Mouse (Mus musculus): ENCODE data around the gene St3gal2. TPM values are rescaled to one million over a fixed set of nuclear protein-coding genes. Genes with fewer than 3 reads are reported as not detected.
"Not testable (repeated sequence)": the region's sequence is repeated elsewhere in the genome, so short reads cannot be mapped to it uniquely, and the experiment has no call there.

The St3gal2 gene
- polyA plus RNA-seq, 1 experiment from 2014 or later: 17.1 TPM

DNA sequence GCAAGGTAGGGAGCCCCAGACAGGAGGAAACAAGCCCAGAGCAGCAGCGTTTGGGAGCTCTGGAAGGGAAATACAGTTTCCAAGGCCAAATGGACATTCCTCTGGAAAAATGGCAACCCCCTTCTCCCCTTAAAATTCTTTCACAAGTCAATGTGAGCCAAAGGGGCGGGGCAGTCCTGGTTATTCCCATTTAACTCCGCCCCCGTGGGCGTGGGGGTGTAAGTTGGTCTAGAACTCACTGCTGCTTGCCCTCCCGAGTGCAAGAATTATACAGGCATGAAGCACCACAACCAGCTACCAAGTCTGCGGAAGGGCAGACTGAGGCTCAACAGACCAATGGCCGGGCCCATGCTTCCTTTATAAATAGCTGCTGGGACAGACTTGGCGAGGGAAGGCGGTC, 24.9 kb upstream of the St3gal2 start:
- Histone ChIP-seq H3K9me3 (replicated peaks) (no peaks in the 10 kb centered on the region), H3K36me3 (ENCODE audit: poor library complexity, severe bottlenecking) (peaks cover 36% of the 10 kb centered on the region), H3K4me3 (no peak overlapping the region), H3K27me3 (no peaks in the 10 kb centered on the region), H3K4me1 (no peaks in the 10 kb centered on the region), H3K9ac (no peak overlapping the region), H3K4me2 (no peak overlapping the region), H3K27ac (no peak overlapping the region)
- WGBS: 87% methylated on average over 10 of the region's 10 CpGs
- no peak for ATAC-seq

DNA sequence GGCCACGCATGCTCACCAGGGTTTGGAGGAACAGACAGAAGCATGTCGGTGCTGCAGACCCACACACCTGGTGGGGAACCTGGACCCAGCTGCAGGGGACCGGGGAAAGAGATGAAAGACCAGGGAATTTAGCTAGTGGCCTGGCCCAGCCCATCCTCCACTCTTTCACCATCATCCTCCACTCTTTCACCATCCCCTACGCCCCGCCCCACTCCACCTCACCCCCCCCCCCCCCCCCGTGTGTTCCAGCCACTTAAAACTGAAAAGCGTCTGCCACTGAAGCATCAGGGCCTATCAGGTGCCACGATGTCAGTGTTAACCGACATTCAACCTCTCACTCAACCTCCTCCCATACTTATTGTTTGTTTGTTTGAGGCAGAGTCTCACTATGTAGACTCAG, 24.5 kb upstream of the St3gal2 start:
- H3K4me2 ChIP-seq: no peak overlapping the region
- no peak overlapping the region for H3K9ac ChIP-seq
- no peak overlapping the region for H3K4me3 ChIP-seq
- no peaks in the 10 kb centered on the region for H3K27me3 ChIP-seq
- 93% methylated on average over 8 of the region's 9 CpGs for WGBS
- H3K27ac ChIP-seq: no peak overlapping the region
- H3K9me3 ChIP-seq (replicated peaks): no peaks in the 10 kb centered on the region
- ATAC-seq: no peak
- peaks cover 33% of the 10 kb centered on the region for H3K36me3 ChIP-seq (ENCODE audit: poor library complexity, severe bottlenecking)
- H3K4me1 ChIP-seq: no peaks in the 10 kb centered on the region

GRCm38 (mm10) chr8:110895812-110896211, 23.9 kb upstream of the St3gal2 start:
- H3K9me3 ChIP-seq (replicated peaks): no peaks in the 10 kb centered on the region
- WGBS: 95% methylated on average over 13 of the region's 13 CpGs
- ATAC-seq: no peak
- H3K4me2 ChIP-seq: no peak overlapping the region
- no peaks in the 10 kb centered on the region for H3K27me3 ChIP-seq
- H3K4me3 ChIP-seq: no peak overlapping the region
- H3K4me1 ChIP-seq: no peaks in the 10 kb centered on the region
- H3K36me3 ChIP-seq (ENCODE audit: poor library complexity, severe bottlenecking): peaks cover 33% of the 10 kb centered on the region
- H3K9ac ChIP-seq: no peak overlapping the region
- no peak overlapping the region for H3K27ac ChIP-seq

- Histone ChIP-seq H3K27ac (no peak overlapping the region), H3K4me1 (peaks cover 8% of the 10 kb centered on the region), H3K9ac (no peak overlapping the region), H3K36me3 (ENCODE audit: poor library complexity, severe bottlenecking) (peaks cover 33% of the 10 kb centered on the region), H3K4me2 (no peak overlapping the region), H3K4me3 (no peak overlapping the region), H3K9me3 (replicated peaks) (no peaks in the 10 kb centered on the region), H3K27me3 (no peaks in the 10 kb centered on the region)
- 88% methylated on average over 6 of the region's 6 CpGs for WGBS
- no peak for ATAC-seq
These were observed 22.2 kb upstream of the St3gal2 start for GRCm38 (mm10) chr8:110897495-110897894.

GRCm38 (mm10) chr8:110901056-110901455, 18.7 kb upstream of the St3gal2 start:
- no peak overlapping the region for H3K9ac ChIP-seq
- 83% methylated on average over 3 of the region's 3 CpGs for WGBS
- no peak overlapping the region for H3K4me3 ChIP-seq
- no peak for ATAC-seq
- no peak overlapping the region for H3K27ac ChIP-seq
- no peaks in the 10 kb centered on the region for H3K27me3 ChIP-seq
- H3K9me3 ChIP-seq (replicated peaks): no peaks in the 10 kb centered on the region
- no peak overlapping the region for H3K4me2 ChIP-seq
- peaks cover 15% of the 10 kb centered on the region for H3K36me3 ChIP-seq (ENCODE audit: poor library complexity, severe bottlenecking)
- peaks cover 8% of the 10 kb centered on the region for H3K4me1 ChIP-seq

- no peaks in the 10 kb centered on the region for H3K27me3 ChIP-seq
- H3K9me3 ChIP-seq (replicated peaks): no peaks in the 10 kb centered on the region
- H3K4me1 ChIP-seq: peaks cover 8% of the 10 kb centered on the region
- no peak within 1 kb of the TSS for H3K27ac ChIP-seq
- peak within 1 kb of the TSS; percentile 69 for H3K4me2 ChIP-seq
- H3K36me3 ChIP-seq (ENCODE audit: poor library complexity, severe bottlenecking): peaks cover 15% of the 10 kb centered on the region
- peak within 1 kb of the TSS; percentile 72 for H3K4me3 ChIP-seq
- 3% methylated on average over 30 of the region's 30 CpGs for WGBS
- peak; percentile 96 for ATAC-seq
- H3K9ac ChIP-seq: peak within 1 kb of the TSS; percentile 77
These were observed 17.7 kb upstream of the St3gal2 start, which contains the start of gene Fuk for GRCm38 (mm10) chr8:110901839-110902578. Fuk (minus strand) TSS chr8:110902488.

DNA sequence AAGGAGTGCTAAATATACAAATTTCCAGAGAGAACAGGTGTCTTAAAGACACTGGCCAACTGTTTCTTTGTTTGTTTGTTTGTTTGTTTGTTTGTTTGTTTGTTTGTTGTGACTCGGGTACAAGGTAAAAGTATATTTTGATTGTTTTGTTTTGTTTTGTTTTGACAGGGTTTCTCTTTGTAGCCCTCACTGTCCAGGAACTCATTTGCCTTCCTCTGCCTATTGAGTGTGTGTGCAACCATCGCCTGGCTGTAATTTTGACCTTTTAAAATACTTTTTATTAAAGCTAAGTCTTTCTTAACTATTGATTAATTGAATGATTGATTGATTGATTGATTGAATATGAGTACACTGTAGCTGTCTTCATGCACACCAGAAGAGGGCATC, 17.1 kb upstream of the St3gal2 start:
- no peaks in the 10 kb centered on the region for H3K27me3 ChIP-seq
- 56% methylated on average over 2 of the region's 2 CpGs for WGBS
- H3K36me3 ChIP-seq (ENCODE audit: poor library complexity, severe bottlenecking): peaks cover 12% of the 10 kb centered on the region
- H3K4me3 ChIP-seq: peak overlapping the region; percentile 72
- H3K9me3 ChIP-seq (replicated peaks): no peaks in the 10 kb centered on the region
- H3K9ac ChIP-seq: no peak overlapping the region
- no peak overlapping the region for H3K27ac ChIP-seq
- H3K4me1 ChIP-seq: peaks cover 8% of the 10 kb centered on the region
- peak; percentile 41; the same call in 1 of the 2 replicates for ATAC-seq
- H3K4me2 ChIP-seq: peak overlapping the region; percentile 69

DNA sequence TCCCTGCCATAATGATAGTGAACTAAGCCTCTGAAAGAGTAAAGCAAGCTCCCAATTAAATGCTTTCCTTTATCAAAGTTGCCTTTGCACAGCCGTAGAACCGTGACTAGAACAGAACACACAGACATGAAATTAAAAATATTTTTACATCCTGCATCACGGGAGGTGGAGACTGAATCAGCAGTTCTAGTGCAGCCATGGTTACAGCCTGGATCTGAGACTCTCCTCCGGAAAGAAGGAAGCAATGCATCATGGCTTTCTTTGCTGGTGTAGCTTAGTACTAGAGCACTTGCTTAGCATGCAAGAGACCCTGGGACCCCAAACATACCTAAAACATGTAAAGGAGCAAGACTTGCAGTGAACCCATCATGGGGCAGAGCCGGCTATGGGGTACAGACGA, 14.3 kb upstream of the St3gal2 start:
- ATAC-seq: no peak
- Histone ChIP-seq H3K9me3 (replicated peaks) (no peaks in the 10 kb centered on the region), H3K4me1 (peaks cover 8% of the 10 kb centered on the region), H3K27me3 (no peaks in the 10 kb centered on the region), H3K36me3 (ENCODE audit: poor library complexity, severe bottlenecking) (no peaks in the 10 kb centered on the region), H3K27ac (no peak overlapping the region), H3K9ac (no peak overlapping the region), H3K4me2 (no peak overlapping the region), H3K4me3 (no peak overlapping the region)
- WGBS: 88% methylated on average over 6 of the region's 6 CpGs

DNA sequence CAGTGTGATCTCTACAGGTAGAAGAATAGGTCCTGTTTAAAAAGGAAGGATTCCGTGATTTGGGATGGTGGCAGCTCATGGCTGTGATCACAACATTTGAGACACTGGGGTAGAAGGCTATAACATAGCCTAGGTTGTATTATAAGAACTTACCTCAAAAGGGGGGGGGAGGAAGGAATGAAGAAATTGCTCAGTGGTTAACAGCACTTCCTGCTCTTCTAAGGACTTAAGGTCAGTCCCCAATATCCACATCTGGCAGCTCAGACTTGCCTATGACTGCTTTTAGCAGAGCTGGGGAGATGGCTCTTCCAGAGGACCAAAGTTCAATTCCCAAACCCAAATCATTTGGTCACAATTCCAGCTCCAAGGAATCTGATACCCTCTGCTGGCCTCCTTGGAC, 13.0 kb upstream of the St3gal2 start:
- H3K9me3 ChIP-seq (replicated peaks): no peaks in the 10 kb centered on the region
- H3K4me3 ChIP-seq: no peak overlapping the region
- H3K4me1 ChIP-seq: peaks cover under 1% of the 10 kb centered on the region
- ATAC-seq: no peak
- no peak overlapping the region for H3K4me2 ChIP-seq
- no peak overlapping the region for H3K9ac ChIP-seq
- H3K36me3 ChIP-seq (ENCODE audit: poor library complexity, severe bottlenecking): no peaks in the 10 kb centered on the region
- no peak overlapping the region for H3K27ac ChIP-seq
- WGBS: 91% methylated on average over 1 of the region's 1 CpGs
- no peaks in the 10 kb centered on the region for H3K27me3 ChIP-seq

GRCm38 (mm10) chr8:110909850-110910249, 9.9 kb upstream of the St3gal2 start:
- not testable (repeated sequence) for H3K4me3 ChIP-seq; H3K36me3 ChIP-seq (ENCODE audit: poor library complexity, severe bottlenecking); H3K9ac ChIP-seq; H3K4me1 ChIP-seq; ATAC-seq; H3K27ac ChIP-seq; H3K4me2 ChIP-seq; H3K27me3 ChIP-seq; H3K9me3 ChIP-seq (replicated peaks)

DNA sequence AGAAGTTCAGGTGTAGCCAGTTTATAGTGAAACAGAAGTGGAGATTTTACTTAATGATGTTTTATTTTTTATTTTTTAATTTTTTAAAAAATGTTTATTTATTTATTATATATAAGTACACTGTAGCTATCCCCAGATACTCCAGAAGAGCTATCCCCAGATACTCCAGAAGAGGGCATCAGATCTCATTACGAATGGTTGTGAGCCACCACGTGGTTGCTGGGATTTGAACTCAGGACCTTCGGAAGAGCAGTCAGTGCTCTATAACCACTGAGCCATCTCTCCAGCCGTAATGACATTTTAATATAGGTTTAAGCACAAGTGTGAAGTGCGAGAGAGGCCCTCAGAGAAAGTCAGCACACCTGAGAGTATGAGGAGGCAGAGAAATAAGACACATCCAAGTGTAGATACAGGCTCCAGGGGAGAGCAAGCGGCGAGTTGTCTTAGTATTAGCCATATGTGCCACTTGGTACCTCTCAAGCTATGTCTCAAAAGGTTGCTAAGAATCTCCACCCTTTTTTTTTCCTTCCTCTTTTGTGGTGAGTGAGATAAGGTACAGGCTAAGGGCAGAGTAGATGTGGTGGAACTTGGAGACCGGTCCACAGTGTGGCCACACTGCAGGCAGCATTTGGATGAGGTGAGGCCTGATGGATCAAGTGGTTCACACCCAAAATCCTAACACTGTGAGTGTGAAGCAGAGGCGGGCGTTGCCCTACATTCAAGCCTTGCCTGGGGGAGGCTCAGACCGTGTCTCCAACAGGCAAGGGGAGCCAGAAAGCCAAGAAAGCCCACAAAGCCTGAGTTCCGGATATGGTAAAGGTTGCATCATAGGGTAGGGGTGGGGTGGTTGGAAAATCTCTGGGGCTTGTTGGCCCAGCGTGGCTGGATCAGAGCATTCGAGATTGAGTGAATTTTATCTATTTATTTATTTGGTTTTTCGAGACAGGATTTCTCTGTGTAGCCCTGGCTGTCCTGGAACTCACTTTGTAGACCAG, 7.8 kb upstream of the St3gal2 start:
- no peak for ATAC-seq
- Histone ChIP-seq H3K4me3 (no peak overlapping the region), H3K27me3 (no peaks in the 10 kb centered on the region), H3K4me2 (no peak overlapping the region), H3K27ac (no peak overlapping the region), H3K9ac (no peak overlapping the region), H3K4me1 (no peaks in the 10 kb centered on the region), H3K9me3 (replicated peaks) (no peaks in the 10 kb centered on the region), H3K36me3 (ENCODE audit: poor library complexity, severe bottlenecking) (no peaks in the 10 kb centered on the region)
- WGBS: 85% methylated on average over 15 of the region's 15 CpGs

GRCm38 (mm10) chr8:110917415-110917814, 2.3 kb upstream of the St3gal2 start:
- WGBS: 61% methylated on average over 2 of the region's 2 CpGs
- H3K4me3 ChIP-seq: no peak overlapping the region
- no peak overlapping the region for H3K4me2 ChIP-seq
- ATAC-seq: no peak
- H3K27ac ChIP-seq: no peak overlapping the region
- H3K9ac ChIP-seq: no peak overlapping the region
- H3K4me1 ChIP-seq: peaks cover 23% of the 10 kb centered on the region
- H3K9me3 ChIP-seq (replicated peaks): no peaks in the 10 kb centered on the region
- no peaks in the 10 kb centered on the region for H3K36me3 ChIP-seq (ENCODE audit: poor library complexity, severe bottlenecking)
- H3K27me3 ChIP-seq: no peaks in the 10 kb centered on the region

Data from forebrain, embryonic 13.5 days (tissue).